Mouse (Mus musculus): ENCODE data around the gene Antxrl.

DNA sequence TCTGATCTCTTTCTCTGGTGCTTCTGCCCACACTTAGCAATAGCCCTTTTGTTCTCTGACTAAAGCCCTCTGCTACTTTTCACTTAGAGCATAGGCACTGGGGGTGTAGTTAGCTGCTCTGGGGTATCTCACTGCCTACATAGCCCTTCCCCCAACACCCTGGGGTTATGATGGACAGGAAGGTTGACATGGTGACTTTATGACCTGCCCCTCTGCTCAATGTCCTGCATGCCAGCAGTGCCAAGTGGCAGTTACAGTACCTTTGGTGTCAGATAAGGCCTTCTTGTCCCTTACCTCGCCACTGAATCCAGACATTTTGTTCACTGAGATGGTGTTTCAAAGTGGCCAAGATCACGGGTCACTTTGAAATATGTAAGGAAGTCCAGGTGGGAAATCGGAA is 37.4 kb upstream of the Antxrl start, which contains the start of gene Gm30083:
- no peak for TF ChIP-seq EP300 (optimal IDR thresholded peaks at IDR 0.05)
- no peak for TF ChIP-seq CTCF (IDR thresholded peaks at IDR 0.05; ENCODE audit: low read depth)
